Mouse (Mus musculus): ENCODE measurements around the gene Zfp970. TPM values are rescaled to one million over a fixed set of nuclear protein-coding genes. Genes with fewer than 3 reads are reported as not detected.
"Not testable (repeated sequence)": the region's sequence is repeated elsewhere in the genome, so short reads cannot be mapped to it uniquely, and the experiment has no call there.

The Zfp970 gene
- polyA plus RNA-seq, 1 experiment = 1.1 TPM

- H3K27ac ChIP-seq (ENCODE audit: control insufficient read depth, insufficient read depth, low read depth, low read length); H3K4me1 ChIP-seq (ENCODE audit: control insufficient read depth, insufficient read depth, low read length); H3K36me3 ChIP-seq (ENCODE audit: control insufficient read depth, insufficient read depth, low read length); H3K4me3 ChIP-seq (ENCODE audit: control insufficient read depth, low read depth, low read length); H3K27me3 ChIP-seq (ENCODE audit: control insufficient read depth, insufficient read depth, low read length): not testable (repeated sequence)
These were observed 53.8 kb downstream of the Zfp970 start for GRCm38 (mm10) chr2:177518354-177518753.

- not testable (repeated sequence) for H3K27ac ChIP-seq (ENCODE audit: control insufficient read depth, insufficient read depth, low read depth, low read length); H3K4me1 ChIP-seq (ENCODE audit: control insufficient read depth, insufficient read depth, low read length); H3K27me3 ChIP-seq (ENCODE audit: control insufficient read depth, insufficient read depth, low read length); H3K4me3 ChIP-seq (ENCODE audit: control insufficient read depth, low read depth, low read length); H3K36me3 ChIP-seq (ENCODE audit: control insufficient read depth, insufficient read depth, low read length)
These were observed 54.4 kb downstream of the Zfp970 start for GRCm38 (mm10) chr2:177518960-177519359.

GRCm38 (mm10) chr2:177520035-177520434 lies 55.5 kb downstream of the Zfp970 start:
- H3K4me3 ChIP-seq (ENCODE audit: control insufficient read depth, low read depth, low read length) = no peak overlapping the region
- H3K27me3 ChIP-seq (ENCODE audit: control insufficient read depth, insufficient read depth, low read length) = no peaks in the 10 kb centered on the region
- no peaks in the 10 kb centered on the region for H3K36me3 ChIP-seq (ENCODE audit: control insufficient read depth, insufficient read depth, low read length)
- no peaks in the 10 kb centered on the region for H3K4me1 ChIP-seq (ENCODE audit: control insufficient read depth, insufficient read depth, low read length)
- TF ChIP-seq POLR2A (IDR thresholded peaks at IDR 0.05; ENCODE audit: control insufficient read depth, low read depth, low read length) (no peak), CTCF (IDR thresholded peaks at IDR 0.05; ENCODE audit: control insufficient read depth, insufficient read depth, insufficient replicate concordance, low read depth, low read length) (no peak)
- H3K27ac ChIP-seq (ENCODE audit: control insufficient read depth, insufficient read depth, low read depth, low read length) = no peak overlapping the region

- Histone ChIP-seq H3K27ac (ENCODE audit: control insufficient read depth, insufficient read depth, low read depth, low read length) (no peak overlapping the region), H3K4me1 (ENCODE audit: control insufficient read depth, insufficient read depth, low read length) (no peaks in the 10 kb centered on the region), H3K4me3 (ENCODE audit: control insufficient read depth, low read depth, low read length) (no peak overlapping the region), H3K27me3 (ENCODE audit: control insufficient read depth, insufficient read depth, low read length) (no peaks in the 10 kb centered on the region), H3K36me3 (ENCODE audit: control insufficient read depth, insufficient read depth, low read length) (no peaks in the 10 kb centered on the region)
- no peak for TF ChIP-seq CTCF (IDR thresholded peaks at IDR 0.05; ENCODE audit: control insufficient read depth, insufficient read depth, insufficient replicate concordance, low read depth, low read length)
- no peak for TF ChIP-seq POLR2A (IDR thresholded peaks at IDR 0.05; ENCODE audit: control insufficient read depth, low read depth, low read length)
These were observed 58.5 kb downstream of the Zfp970 start for GRCm38 (mm10) chr2:177523061-177523460.

GRCm38 (mm10) chr2:177523674-177524073 lies 59.1 kb downstream of the Zfp970 start:
- not testable (repeated sequence) for H3K27me3 ChIP-seq (ENCODE audit: control insufficient read depth, insufficient read depth, low read length); H3K4me1 ChIP-seq (ENCODE audit: control insufficient read depth, insufficient read depth, low read length); H3K4me3 ChIP-seq (ENCODE audit: control insufficient read depth, low read depth, low read length); H3K27ac ChIP-seq (ENCODE audit: control insufficient read depth, insufficient read depth, low read depth, low read length); H3K36me3 ChIP-seq (ENCODE audit: control insufficient read depth, insufficient read depth, low read length)

GRCm38 (mm10) chr2:177524171-177524570 lies 59.6 kb downstream of the Zfp970 start:
- not testable (repeated sequence) for H3K27me3 ChIP-seq (ENCODE audit: control insufficient read depth, insufficient read depth, low read length); H3K4me1 ChIP-seq (ENCODE audit: control insufficient read depth, insufficient read depth, low read length); H3K36me3 ChIP-seq (ENCODE audit: control insufficient read depth, insufficient read depth, low read length); H3K4me3 ChIP-seq (ENCODE audit: control insufficient read depth, low read depth, low read length); H3K27ac ChIP-seq (ENCODE audit: control insufficient read depth, insufficient read depth, low read depth, low read length)

Other genes with a start within 250 kb of the Zfp970 start
- gene Gm14409, start 197.7 kb upstream of the Zfp970 start, polyA plus RNA-seq (2012; rRNA removed) = not detected in 2 replicates
- gene Gm14412, start 140.4 kb upstream of the Zfp970 start, polyA plus RNA-seq (2012; rRNA removed) = 0.10 and 0.12 TPM in 2 replicates
- gene Gm14418, start 66.4 kb upstream of the Zfp970 start, polyA plus RNA-seq (2012; rRNA removed) = 0.41 TPM in 1 of 2 replicates, not detected in the other
- gene Gm14403, start 33.5 kb downstream of the Zfp970 start, polyA plus RNA-seq (2012; rRNA removed) = 0.25 TPM in 1 of 2 replicates, not detected in the other
- gene Gm14406, start 113.5 kb downstream of the Zfp970 start, polyA plus RNA-seq (2012; rRNA removed) = 0.07 TPM in 1 of 2 replicates, not detected in the other

All from testis, adult 2 months (tissue).